Mouse (Mus musculus) lung, postnatal 0 days (tissue): ENCODE results near the gene Gm15557.

Experiments used
- CTCF ChIP-seq: IDR thresholded peaks from 2 replicates; pipeline ENCODE4 v1.5.1; 2016; ENCODE audit warnings: antibody characterized with exemption, mild to moderate bottlenecking
- EP300 ChIP-seq: IDR thresholded peaks from 2 replicates; pipeline ENCODE4 v1.6.1; 2016; ENCODE audit warnings: antibody characterized with exemption, mild to moderate bottlenecking, control low read depth

GRCm38 (mm10) chr2:155961862-155962261 lies 21.3 kb downstream of the Gm15557 start:
- TF ChIP-seq CTCF (no peak), EP300 (no peak)
